Mouse (Mus musculus) cerebellum, adult 2 months (tissue): ENCODE results near the gene Arl8a. TPM values are rescaled to one million over a fixed set of nuclear protein-coding genes. Genes with fewer than 3 reads are reported as not detected.

Source experiments
- DNase-seq, 2 experiments: peaks; one replicate each; pipeline ENCODE4 v3.0.0; 2021
- H3K27ac ChIP-seq: fragments of 200-500 bp; 2 replicates; pipeline ENCODE4 v1.5.1; 2012; ENCODE audit warnings: low read length, control low read depth, inconsistent platforms; ENCODE audit not compliant: insufficient read depth
- H3K27me3 ChIP-seq: fragments of 200-500 bp; 2 replicates; pipeline ENCODE4 v1.6.1; 2012; ENCODE audit warnings: inconsistent platforms, mild to moderate bottlenecking, low read length, moderate library complexity; ENCODE audit not compliant: control insufficient read depth, insufficient read depth
- H3K4me1 ChIP-seq: fragments of 200-500 bp; 2 replicates; pipeline ENCODE4 v1.6.1; 2011; ENCODE audit warnings: low read length; ENCODE audit not compliant: control insufficient read depth, insufficient read depth
- H3K4me3 ChIP-seq: fragments of 200-500 bp; replicated peaks from 2 replicates; pipeline ENCODE3; 2011; ENCODE audit warnings: mild to moderate bottlenecking, low read depth, low read length, control low read depth; ENCODE audit not compliant: insufficient read depth
- CTCF ChIP-seq: fragments of 200-500 bp; IDR thresholded peaks from 2 replicates; pipeline ENCODE4 v1.5.1; 2011; ENCODE audit warnings: low read depth, mild to moderate bottlenecking, control low read depth, low read length, moderate library complexity, borderline replicate concordance; ENCODE audit not compliant: insufficient read depth
- POLR2A ChIP-seq: fragments of 200-500 bp; IDR thresholded peaks from 2 replicates; pipeline ENCODE4 v1.6.1; 2011; ENCODE audit warnings: low read length, control low read depth, borderline replicate concordance; ENCODE audit not compliant: insufficient read depth
- WGBS: fragments of 180-500 bp; shearing (Covaris S2); methylation state at CpG from one replicate; pipeline ENCODE4 v1.1.7; 2018; 5-methylcytosine and 5-hydroxymethylcytosine counted together
- polyA plus RNA-seq: library from polyadenylated mRNA; depleted of rRNA; stranded (reverse); fragments of >200 nt; gene quantifications from 2 replicates; pipeline ENCODE4 v1.2.3, GENCODE M21; 2012

Gene Arl8a
- polyA plus RNA-seq, 1 experiment: 297 TPM

DNA sequence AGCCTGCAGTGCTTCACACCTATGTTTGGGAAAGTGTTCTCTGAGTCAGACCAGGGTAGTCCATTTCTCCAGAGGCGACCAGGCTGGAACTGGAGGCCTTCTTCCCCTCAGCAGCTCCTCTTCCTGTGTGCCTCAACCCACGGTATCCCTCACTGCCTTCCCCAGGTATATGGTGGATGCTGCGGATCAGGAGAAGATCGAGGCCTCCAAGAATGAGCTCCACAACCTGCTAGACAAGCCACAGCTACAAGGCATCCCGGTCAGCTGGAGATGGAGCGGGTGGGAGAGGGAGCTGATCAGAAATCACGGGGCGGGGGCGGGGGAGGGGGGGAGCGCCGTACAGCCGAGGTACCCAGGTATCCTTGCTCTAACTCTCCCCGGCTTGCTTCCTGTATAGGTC, 7.4 kb downstream of the Arl8a start:
- no peaks in the 10 kb centered on the region for H3K27me3 ChIP-seq
- H3K4me1 ChIP-seq: peaks cover 14% of the 10 kb centered on the region; the same call in 1 of the 2 replicates
- H3K4me3 ChIP-seq: no peak overlapping the region
- TF ChIP-seq CTCF: no peak
- TF ChIP-seq POLR2A: no peak
- no peak overlapping the region for H3K27ac ChIP-seq
- DNase-seq: no peak
- 29% methylated on average over 13 of the region's 13 CpGs for WGBS

DNA sequence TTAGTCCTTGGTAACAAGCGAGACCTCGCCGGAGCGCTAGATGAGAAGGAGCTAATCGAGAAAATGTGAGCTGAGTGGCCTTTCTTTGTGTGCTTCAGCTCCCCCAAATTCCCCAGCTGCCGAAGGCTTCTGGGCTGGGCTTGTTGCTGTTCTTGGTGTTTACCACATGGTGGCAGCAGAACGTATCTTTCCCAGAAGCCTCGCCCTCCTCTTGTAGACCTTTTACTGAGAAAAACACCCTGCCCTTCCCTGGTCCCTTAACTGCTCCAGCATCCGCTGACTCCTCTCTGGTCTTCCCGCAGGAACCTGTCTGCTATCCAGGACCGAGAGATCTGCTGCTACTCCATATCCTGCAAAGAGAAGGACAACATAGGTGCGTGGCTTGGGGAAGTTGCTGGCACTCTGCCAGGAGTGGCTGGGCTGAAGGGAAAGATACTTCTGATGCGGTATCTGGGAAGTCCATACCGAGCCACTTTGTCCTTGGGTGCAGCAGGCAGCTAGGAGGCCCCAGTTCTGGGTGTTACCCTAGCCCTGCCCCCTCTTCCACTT, 7.9 kb downstream of the Arl8a start:
- peak; percentile 83 to 88 for DNase-seq
- H3K4me3 ChIP-seq: peak overlapping the region; percentile 44
- peak; percentile 81 for TF ChIP-seq CTCF
- no peak for TF ChIP-seq POLR2A
- peaks cover 12% of the 10 kb centered on the region; the same call in 1 of the 2 replicates for H3K4me1 ChIP-seq
- H3K27ac ChIP-seq: peak overlapping the region; percentile 8; the same call in 1 of the 2 replicates
- no peaks in the 10 kb centered on the region for H3K27me3 ChIP-seq
- under 1% methylated on average over 14 of the region's 14 CpGs for WGBS

DNA sequence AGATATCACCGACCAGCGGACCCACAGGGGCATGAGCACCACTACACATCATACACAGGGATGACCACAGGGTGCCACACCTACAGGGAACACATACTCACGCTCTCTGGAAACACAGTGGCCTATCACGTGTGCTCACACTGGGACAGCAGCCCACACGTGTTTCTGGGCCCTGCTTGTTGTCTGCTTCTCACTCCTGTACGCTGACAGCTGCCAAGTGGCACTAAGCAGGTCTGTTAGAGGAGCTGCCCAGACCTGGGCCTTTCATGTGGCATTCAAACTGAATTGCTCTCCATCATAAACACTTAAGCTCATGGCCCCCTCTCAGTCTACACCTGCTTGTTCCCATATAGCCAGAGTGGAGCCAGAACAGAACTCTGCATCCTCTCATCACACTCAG, 9.7 kb downstream of the Arl8a start:
- Histone ChIP-seq H3K27ac (peak overlapping the region; percentile 18; the same call in 1 of the 2 replicates), H3K4me3 (no peak overlapping the region), H3K4me1 (peaks cover 5% of the 10 kb centered on the region; the same call in 1 of the 2 replicates), H3K27me3 (no peaks in the 10 kb centered on the region)
- no peak for DNase-seq
- 40% methylated on average over 6 of the region's 6 CpGs for WGBS
- TF ChIP-seq CTCF (no peak), POLR2A (no peak)

GRCm38 (mm10) chr1:135158633-135159032, 12.0 kb downstream of the Arl8a start:
- H3K4me3 ChIP-seq: no peak overlapping the region
- 18% methylated on average over 5 of the region's 5 CpGs for WGBS
- H3K4me1 ChIP-seq: peaks cover 3% of the 10 kb centered on the region; the same call in 1 of the 2 replicates
- TF ChIP-seq POLR2A (no peak), CTCF (no peak)
- no peaks in the 10 kb centered on the region for H3K27me3 ChIP-seq
- peak in 1 of 2 experiments; percentile 63 for DNase-seq
- no peak overlapping the region for H3K27ac ChIP-seq

- peak in 1 of 2 experiments; percentile 48 for DNase-seq
- Histone ChIP-seq H3K27me3 (no peaks in the 10 kb centered on the region), H3K4me3 (no peak overlapping the region), H3K4me1 (peaks cover 3% of the 10 kb centered on the region; the same call in 1 of the 2 replicates), H3K27ac (peak overlapping the region; percentile 30; the same call in 1 of the 2 replicates)
- TF ChIP-seq CTCF (no peak), POLR2A (no peak)
- 22% methylated on average over 7 of the region's 7 CpGs for WGBS
Observed at GRCm38 (mm10) chr1:135159074-135159473, 12.4 kb downstream of the Arl8a start.

DNA sequence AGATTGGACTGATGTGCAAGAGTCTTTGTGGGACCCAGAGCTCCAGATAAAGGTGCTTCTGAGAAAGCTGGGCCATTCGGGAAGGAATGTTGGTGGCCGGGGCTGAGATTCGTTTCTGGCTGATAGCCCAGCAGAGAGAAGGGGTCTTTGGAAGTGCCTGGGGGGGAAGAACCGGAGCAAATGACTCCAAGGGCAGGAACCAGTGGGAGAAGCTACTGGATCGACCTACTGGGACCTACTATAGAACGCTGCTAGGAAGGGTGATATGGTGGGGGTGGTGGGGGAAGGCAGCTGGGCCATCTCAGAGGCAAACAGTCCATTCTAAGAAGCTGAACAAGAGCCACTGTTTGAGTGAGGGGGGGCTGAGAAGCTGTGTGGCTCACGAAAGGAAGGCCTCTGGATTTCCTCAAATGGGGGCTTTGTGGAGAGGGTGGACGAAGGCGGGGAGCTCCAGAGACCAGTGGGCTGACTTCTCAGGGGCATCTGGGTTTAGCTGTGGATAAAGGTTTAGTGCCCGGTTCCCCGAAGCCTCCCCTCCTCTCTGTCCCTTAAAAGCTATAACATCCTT, 13.0 kb downstream of the Arl8a start:
- Histone ChIP-seq H3K27me3 (no peaks in the 10 kb centered on the region), H3K27ac (peak overlapping the region; percentile 45; the same call in 1 of the 2 replicates), H3K4me1 (peaks cover 3% of the 10 kb centered on the region; the same call in 1 of the 2 replicates), H3K4me3 (no peak overlapping the region)
- no peak for DNase-seq
- WGBS: 64% methylated on average over 11 of the region's 11 CpGs
- TF ChIP-seq POLR2A (no peak), CTCF (no peak)

DNA sequence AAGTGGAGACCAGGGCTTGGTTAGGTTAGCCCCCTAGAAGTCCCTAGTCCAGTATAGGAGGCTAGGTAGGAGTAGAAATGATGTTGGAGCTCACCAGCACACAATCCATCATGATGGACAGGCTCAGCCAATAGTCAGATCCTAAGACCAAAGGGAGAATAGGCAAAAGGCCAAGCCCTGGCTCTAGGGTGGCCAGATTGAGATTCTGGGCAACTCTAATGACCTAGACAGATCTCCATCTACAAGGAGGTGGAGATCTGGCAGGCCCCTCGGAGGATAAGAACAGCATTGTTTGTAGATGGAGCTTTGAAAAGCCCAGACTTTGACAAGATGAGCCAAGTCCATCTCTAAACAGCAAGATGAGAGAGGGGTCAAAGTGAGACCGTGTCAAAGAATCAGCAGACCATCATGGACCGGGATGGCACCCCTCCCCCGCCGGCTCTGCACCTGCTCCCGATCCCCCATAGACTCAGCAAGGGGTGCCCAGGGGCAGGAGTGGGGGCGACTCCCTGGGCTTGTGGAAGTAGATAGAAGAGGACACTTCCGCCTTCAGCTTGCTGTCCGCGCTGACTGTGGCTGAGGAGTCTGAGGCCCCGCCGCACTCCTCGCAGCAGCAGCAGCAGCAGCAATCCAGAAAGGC, 13.9 kb downstream of the Arl8a start:
- DNase-seq: peak in 1 of 2 experiments; percentile 48
- H3K4me1 ChIP-seq: peaks cover 3% of the 10 kb centered on the region; the same call in 1 of the 2 replicates
- TF ChIP-seq CTCF (no peak), POLR2A (no peak)
- no peaks in the 10 kb centered on the region for H3K27me3 ChIP-seq
- WGBS: 72% methylated on average over 13 of the region's 13 CpGs
- H3K27ac ChIP-seq: no peak overlapping the region
- H3K4me3 ChIP-seq: no peak overlapping the region

- WGBS: 42% methylated on average over 6 of the region's 6 CpGs
- Histone ChIP-seq H3K4me1 (no peaks in the 10 kb centered on the region), H3K27me3 (no peaks in the 10 kb centered on the region), H3K27ac (peak overlapping the region; percentile 26; the same call in 1 of the 2 replicates), H3K4me3 (no peak overlapping the region)
- no peak for TF ChIP-seq POLR2A
- no peak for TF ChIP-seq CTCF
- DNase-seq: peak in 1 of 2 experiments; percentile 52
Observed at GRCm38 (mm10) chr1:135162720-135163119, 16.1 kb downstream of the Arl8a start.
